Mouse (Mus musculus) CD4-positive, CD25-positive, alpha-beta regulatory T cell, adult 9 weeks (primary cell): ENCODE measurements around the gene Aamdc. TPM values are rescaled to one million over a fixed set of nuclear protein-coding genes. Genes with fewer than 3 reads are reported as not detected.

Source experiments
- polyA plus RNA-seq: library from polyadenylated mRNA; unstranded; fragments of 100-300 nt; shearing (Covaris generic); gene quantifications from one replicate; pipeline ENCODE4 v1.2.1, GENCODE M21; 2017

Aamdc gene
- polyA plus RNA-seq = 55.8 TPM

DNA sequence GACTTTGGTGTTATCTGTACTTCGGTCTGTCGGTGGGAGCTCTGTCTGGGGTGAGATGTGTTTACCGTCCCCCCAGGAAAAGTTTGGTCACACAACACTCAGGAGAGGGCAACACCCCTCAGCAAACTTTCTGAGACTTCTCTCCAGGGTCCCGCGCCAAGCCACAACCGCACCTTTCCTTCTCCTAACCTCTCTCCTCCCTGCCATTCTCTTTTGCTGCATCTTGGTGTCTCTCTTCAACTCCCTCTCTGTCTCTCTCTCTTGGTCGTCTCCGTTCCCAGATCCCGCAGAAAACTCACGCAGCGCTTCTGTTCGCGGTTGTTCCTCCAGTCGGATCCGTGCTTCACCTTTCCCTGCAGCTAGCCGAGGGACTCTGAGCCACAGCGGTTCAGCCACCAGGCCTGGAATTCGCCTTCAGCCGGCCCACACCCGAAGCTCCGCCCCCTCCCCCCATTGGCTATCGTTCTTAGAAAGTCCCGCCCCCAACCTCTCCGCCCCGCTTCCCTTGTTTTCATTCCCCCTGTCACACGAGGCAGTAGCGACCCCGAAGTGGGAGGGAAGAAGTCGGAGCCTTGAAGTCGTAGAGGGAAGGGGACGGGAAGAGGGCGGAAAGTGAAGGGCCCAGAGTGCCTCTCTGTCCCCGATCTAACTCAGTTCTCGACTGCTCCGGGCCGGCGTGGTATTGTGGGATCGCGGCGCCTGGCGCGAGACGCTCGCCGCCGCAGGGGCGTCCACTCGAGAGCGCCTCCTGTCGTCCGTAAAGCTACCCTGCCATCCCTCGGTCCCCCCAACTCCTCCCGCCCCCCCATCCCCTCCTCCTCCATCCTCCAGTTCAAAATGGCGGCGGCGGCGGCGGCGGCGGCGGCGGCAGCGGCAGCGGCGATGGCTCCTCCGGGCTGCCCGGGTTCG lies at the start of gene Aamdc, which contains the start of gene Rsf1:
Gene Aamdc, minus strand, starts transcription at position 431 of the 909 bp plus-strand sequence.
Gene Rsf1, plus strand, starts transcription at position 823 of the 909 bp plus-strand sequence.

Other genes starting within 250 kb of the Aamdc start
- 0.92 TPM for gene Usp35, start 247.5 kb downstream of the Aamdc start, polyA plus RNA-seq
- 2.4 TPM for gene Kctd21, start 247.2 kb downstream of the Aamdc start, polyA plus RNA-seq
- gene Alg8, start 207.9 kb downstream of the Aamdc start, polyA plus RNA-seq = 19.7 TPM
- gene Ndufc2, start 179.5 kb downstream of the Aamdc start, polyA plus RNA-seq = 194 TPM
- not detected for gene Thrsp, start 161.8 kb downstream of the Aamdc start, polyA plus RNA-seq
- not detected for gene Kctd14, start 128.2 kb downstream of the Aamdc start, polyA plus RNA-seq
- 60.9 TPM for gene Ints4, start 98.5 kb downstream of the Aamdc start, polyA plus RNA-seq
- 17.9 TPM for gene Rsf1, start 392 bp upstream of the Aamdc start, polyA plus RNA-seq
- gene Clns1a, start 117.1 kb upstream of the Aamdc start, polyA plus RNA-seq = 157 TPM
- gene Aqp11, start 158.8 kb upstream of the Aamdc start, polyA plus RNA-seq = 2.3 TPM
- 9.0 TPM for gene Pak1, start 209.0 kb upstream of the Aamdc start, polyA plus RNA-seq